Mouse (Mus musculus): ENCODE data around the gene Hbs1l.
"Not testable (repeated sequence)": the region's sequence is repeated elsewhere in the genome, so short reads cannot be mapped to it uniquely, and the experiment has no call there.

Hbs1l gene

DNA sequence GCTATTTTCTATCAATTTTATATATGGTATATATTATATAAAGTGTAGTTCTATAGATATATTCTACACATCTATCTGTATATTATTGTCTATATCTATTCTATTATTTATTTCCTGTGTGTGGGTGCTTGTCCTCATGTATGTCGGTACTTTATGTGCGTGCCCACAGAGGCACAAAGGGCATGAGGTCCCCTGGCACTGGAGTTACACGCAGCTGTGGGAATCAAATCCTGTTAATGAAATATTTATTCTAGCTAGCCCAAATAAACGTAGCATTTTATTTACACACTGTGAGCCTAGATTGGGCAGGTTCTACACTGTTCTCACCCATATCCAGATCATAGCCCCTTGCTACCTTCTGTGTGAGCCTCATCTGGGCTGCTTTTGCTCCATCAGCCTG, 63.3 kb downstream of the Hbs1l start:
- DNase-seq (ENCODE audit: low spot score), result no peak

- no peak for DNase-seq (ENCODE audit: low spot score)
Measured at GRCm38 (mm10) chr10:21361871-21362270, 66.1 kb downstream of the Hbs1l start.

DNA sequence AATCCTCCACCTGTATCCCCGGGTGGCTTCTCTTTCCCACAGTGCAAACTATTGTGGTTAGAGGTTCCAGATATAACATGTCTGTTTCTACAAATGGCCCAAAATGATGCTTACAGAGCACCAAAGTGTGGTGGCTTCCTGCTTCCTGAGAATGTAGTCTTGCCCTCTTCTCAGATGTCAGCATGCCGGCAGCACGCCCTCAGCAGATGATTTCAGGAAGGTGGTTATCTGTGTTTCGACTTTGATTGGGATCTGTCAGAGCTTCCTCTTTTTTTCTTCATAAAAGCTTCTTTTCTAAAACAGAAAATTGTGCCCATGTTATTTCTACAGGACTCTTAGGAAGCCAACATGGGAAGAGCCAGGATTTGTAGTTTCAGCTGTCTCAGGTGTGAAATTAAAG, 67.5 kb downstream of the Hbs1l start:
- DNase-seq (ENCODE audit: low spot score), result no peak

DNA sequence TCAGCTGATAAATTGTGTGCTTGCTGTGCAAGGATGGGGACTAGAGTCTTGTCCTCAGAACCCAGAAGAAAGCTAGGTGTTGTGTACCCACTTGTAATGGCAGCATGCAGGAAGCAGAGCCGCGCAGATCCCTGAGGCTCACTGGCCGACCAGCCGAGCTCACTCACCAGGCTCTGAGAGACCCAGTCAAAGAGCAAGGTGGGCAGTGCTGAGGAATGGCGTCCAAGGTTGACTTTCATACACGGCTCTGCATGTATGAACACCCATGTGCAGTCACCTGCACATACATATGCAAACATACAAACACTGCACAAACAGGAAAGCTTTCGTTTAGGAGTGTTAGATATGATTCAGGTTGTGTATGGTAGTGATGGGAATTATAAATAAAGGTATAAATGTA, 69.2 kb downstream of the Hbs1l start:
- DNase-seq (ENCODE audit: low spot score), result no peak

DNA sequence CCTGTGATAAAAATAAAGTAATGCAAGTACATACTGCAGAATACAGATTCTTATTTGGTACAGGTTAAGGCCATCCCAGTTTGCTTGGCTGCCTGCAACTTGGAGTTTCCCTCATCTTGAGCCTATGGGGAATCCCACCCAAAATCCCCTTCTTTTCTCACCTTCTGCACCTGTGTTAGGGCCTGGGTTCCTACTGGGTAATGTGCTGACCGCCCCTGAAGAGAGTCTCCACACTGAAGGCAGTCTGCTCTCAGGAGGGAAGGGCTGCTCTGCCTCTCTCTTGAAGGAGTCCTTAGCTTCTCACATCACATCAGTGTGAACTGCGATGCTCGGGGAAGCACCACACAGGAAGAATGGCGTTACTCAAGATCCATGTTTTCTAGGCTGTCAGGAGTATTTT, 70.1 kb downstream of the Hbs1l start:
- DNase-seq (ENCODE audit: low spot score), result no peak

- DNase-seq (ENCODE audit: low spot score), result no peak
Measured at GRCm38 (mm10) chr10:21366471-21366870, 70.7 kb downstream of the Hbs1l start.

- no peak for DNase-seq (ENCODE audit: low spot score)
Measured at GRCm38 (mm10) chr10:21367481-21367880, 71.7 kb downstream of the Hbs1l start.

- no peak for DNase-seq (ENCODE audit: low spot score)
Measured at GRCm38 (mm10) chr10:21369586-21369985, 73.8 kb downstream of the Hbs1l start.

GRCm38 (mm10) chr10:21372271-21372670, 76.5 kb downstream of the Hbs1l start:
- no peak for DNase-seq (ENCODE audit: low spot score)

DNA sequence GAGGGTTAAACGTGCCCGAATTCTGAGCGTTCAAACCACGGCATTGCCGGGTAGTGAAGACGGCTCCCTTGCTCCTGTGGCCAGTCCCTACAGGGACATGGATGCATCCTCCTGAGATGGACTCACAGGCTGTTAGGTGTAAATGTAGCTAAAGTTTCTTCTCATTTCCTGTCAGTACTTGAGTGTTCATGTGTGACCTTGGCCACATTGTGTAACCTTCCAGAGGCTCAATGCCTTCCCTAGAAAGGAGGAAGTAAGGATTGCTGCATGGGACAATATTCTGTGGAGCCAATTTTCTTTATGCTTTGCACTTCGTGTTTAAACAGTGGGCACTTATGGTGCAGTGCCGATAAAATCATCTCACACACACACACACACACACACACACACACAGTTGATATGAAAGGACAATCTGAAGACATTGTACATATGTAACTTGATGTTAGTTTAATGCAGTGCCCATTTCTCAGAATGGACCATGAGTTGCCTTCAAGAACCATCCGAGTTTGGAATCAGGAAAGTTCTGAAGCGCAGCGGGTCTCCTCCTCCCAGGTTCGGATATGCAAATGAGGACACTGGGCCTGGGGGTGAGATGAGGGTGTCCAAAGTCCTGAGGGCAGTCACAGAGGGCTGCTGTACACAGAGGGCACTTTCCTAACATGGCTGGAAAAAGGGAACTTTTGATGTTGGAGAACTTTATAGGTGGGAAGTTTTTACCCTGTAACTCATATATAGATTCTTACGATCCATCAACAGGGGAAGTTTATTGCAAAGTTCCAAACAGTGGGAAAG, 81.1 kb downstream of the Hbs1l start, which contains the start of gene Aldh8a1:
TSS of gene Aldh8a1 (plus strand) at position 610 of the 792 bp plus-strand sequence.
- DNase-seq (ENCODE audit: low spot score), result no peak

GRCm38 (mm10) chr10:21378196-21378944, 82.6 kb downstream of the Hbs1l start:
- no peak for DNase-seq (ENCODE audit: low spot score)

- no peak for DNase-seq (ENCODE audit: low spot score)
Measured at GRCm38 (mm10) chr10:21382914-21383313, 87.1 kb downstream of the Hbs1l start.

DNA sequence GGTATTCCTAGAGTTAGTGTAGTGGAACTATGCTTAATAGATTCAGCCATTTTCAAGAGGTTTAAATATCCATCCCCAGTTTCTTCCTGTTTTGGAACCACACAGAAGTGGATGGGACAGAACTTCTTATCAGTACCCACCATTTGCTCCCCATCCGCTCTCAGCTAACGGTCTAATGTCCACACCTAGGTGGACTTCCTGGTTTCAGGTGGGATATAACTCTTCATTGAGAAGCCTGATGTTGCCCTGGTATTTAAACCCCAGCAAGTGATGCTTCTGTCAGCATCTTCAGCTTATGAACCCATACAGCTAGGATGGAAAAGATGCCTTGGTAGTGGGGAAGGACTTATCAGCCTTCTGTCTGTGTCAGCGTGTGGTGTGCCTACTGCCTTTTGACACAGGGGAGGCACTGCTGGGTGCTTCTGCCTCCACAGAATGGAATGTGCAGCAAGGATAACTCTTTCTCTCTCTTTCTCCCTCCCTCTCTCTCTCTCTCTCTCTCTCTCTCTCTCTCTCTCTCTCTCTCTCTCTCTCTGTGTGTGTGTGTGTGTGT, 89.4 kb downstream of the Hbs1l start:
- no peak for DNase-seq (ENCODE audit: low spot score)

DNA sequence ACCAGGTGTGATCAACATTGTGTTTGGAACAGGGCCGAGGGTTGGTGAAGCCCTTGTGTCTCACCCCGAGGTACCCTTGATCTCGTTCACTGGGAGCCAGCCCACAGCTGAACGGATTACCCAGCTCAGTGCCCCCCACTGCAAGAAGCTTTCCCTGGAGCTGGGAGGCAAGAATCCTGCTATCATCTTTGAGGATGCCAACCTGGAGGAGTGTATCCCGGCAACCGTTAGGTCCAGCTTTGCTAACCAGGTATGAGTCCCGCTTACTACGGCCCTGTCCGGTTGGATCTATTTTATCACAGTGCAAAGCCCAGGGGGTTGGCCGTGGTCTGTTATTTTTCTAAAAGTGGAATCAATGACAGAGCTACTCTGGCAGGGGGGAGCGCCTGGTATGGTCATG, 93.3 kb downstream of the Hbs1l start:
- DNase-seq (ENCODE audit: low spot score), result no peak

DNA sequence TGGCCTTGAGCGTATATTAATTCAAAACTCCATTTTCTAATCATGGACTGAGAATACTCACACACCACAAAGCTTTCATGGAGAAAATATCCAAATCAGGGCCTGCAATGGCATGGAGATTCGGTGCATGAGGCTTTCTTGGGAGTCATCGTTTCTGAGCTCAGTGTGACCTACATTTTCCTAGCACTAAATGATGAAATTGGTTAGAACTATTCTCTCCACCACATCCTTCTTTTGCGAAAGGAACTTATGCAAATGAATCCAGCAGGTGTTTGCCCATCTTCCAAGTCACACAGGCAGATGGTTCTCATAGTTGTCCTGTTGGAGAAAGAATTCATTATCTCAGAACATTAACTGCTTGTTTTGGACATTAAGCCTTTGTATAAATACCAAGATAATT, 94.7 kb downstream of the Hbs1l start:
- DNase-seq (ENCODE audit: low spot score), result no peak

- DNase-seq (ENCODE audit: low spot score), result no peak
Measured at GRCm38 (mm10) chr10:21391286-21391685, 95.5 kb downstream of the Hbs1l start.

- DNase-seq (ENCODE audit: low spot score), result no peak
Measured at GRCm38 (mm10) chr10:21393390-21393789, 97.6 kb downstream of the Hbs1l start.

GRCm38 (mm10) chr10:21395426-21396139, 99.8 kb downstream of the Hbs1l start:
- no peak for DNase-seq (ENCODE audit: low spot score)

DNA sequence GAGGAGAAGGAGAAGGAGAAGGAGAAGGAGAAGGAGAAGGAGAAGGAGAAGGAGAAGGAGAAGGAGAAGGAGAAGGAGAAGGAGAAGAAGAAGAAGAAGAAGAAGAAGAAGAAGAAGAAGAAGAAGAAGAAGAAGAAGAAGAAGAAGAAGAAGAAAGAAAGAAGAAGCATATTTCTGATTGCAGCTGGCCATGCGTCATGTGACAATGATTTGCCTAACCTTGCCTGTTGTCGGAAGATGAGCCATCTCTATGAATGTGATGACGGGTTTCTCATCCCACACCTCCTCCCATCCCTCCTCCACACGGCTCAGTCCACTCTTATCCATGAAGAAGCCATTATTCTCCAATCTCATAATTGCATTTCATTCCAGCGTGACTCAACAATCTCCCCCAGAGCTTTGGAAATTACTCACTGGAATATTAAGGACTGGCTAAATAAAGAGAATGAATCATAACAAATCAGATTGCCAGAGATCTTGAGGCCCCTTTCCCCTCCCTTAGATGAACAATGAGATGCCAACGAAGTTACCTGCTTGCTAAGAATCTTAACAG, 103.2 kb downstream of the Hbs1l start:
- DNase-seq (ENCODE audit: low spot score), result not testable (repeated sequence)

- no peak for DNase-seq (ENCODE audit: low spot score)
Measured at GRCm38 (mm10) chr10:21399622-21400021, 103.8 kb downstream of the Hbs1l start.

GRCm38 (mm10) chr10:21400031-21400430, 104.3 kb downstream of the Hbs1l start:
- no peak for DNase-seq (ENCODE audit: low spot score)

GRCm38 (mm10) chr10:21400453-21400852, 104.7 kb downstream of the Hbs1l start:
- DNase-seq (ENCODE audit: low spot score), result no peak

Data from urinary bladder, postnatal 10 days (tissue).